22 mouse cellular contexts compared by ENCODE assay signal in the genomic region with DNA sequence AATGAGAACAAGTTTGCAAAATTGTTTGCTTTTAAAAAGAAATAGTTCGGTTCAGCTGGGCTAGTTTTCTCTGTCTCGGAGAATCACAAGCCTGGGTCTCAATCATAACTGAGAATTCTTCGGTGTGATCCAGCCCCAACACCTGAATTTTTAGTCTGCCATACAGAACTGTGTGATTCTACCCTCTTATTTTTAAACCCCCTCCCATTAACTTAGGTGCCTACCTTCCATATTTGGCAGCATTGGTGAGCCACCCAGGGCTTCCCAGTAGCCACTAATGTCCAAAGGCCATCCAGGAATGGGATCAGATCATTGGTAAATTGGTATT. TPM values are rescaled to one million over a fixed set of nuclear protein-coding genes. Genes with fewer than 3 reads are reported as not detected.
A peak's percentile ranks its signal among the peaks of the same experiment; 100 is the strongest.
DNase-seq lines count a peak whose midpoint lies in the region; ATAC-seq and TF ChIP-seq lines count a peak whose summit lies in the region.
"Had no signal": no experiment of that assay in that cellular context is flagged by ENCODE, and none has a peak within 500 bp of the region (broad histone marks: within the 10 kb centered on the region; RNA-seq: fewer than 3 reads in every experiment).

No protein-coding gene starts in this region.

- no peak for TF ChIP-seq CTCF in midbrain, postnatal 0 days (IDR thresholded peaks at IDR 0.05)
- no peak for TF ChIP-seq CTCF in lung, adult 2 months (IDR thresholded peaks at IDR 0.05; ENCODE audit: insufficient read depth, low read length)

- 17% methylated on average over 3 of the region's 3 CpGs for WGBS in hindbrain, embryonic 10.5 days
- 11% methylated on average over 3 of the region's 3 CpGs for whole genome bisulfite sequencing in hindbrain, embryonic 16.5 days
- 18% methylated on average over 3 of the region's 3 CpGs for WGBS in midbrain, embryonic 11.5 days
- WGBS in midbrain, postnatal 0 days = 20% methylated on average over 3 of the region's 3 CpGs
- WGBS in embryonic facial prominence, embryonic 10.5 days = 17% methylated on average over 3 of the region's 3 CpGs
- WGBS in embryonic facial prominence, embryonic 15.5 days = 14% methylated on average over 3 of the region's 3 CpGs
- WGBS in lung, adult 2 months = 23% methylated on average over 3 of the region's 3 CpGs

- no peak overlapping the region for H3K4me3 ChIP-seq in hindbrain, embryonic 10.5 days
- H3K4me3 ChIP-seq in hindbrain, embryonic 16.5 days (ENCODE audit: low read length) = no peak overlapping the region
- H3K4me3 ChIP-seq in midbrain, embryonic 11.5 days (ENCODE audit: low read depth, low read length) = no peak overlapping the region
- no peak overlapping the region for H3K4me3 ChIP-seq in midbrain, postnatal 0 days (ENCODE audit: low read depth, low read length)
- peak overlapping the region; percentile 52; the same call in 1 of the 2 replicates for H3K4me3 ChIP-seq in embryonic facial prominence, embryonic 10.5 days
- H3K4me3 ChIP-seq in embryonic facial prominence, embryonic 15.5 days (replicated peaks) = peak overlapping the region; percentile 43; the same call in 1 of the 2 replicates
- H3K4me3 ChIP-seq in lung, adult 2 months (replicated peaks; ENCODE audit: extremely low read depth, low read depth, low read length) = no peak overlapping the region
- H3K4me3 ChIP-seq: heart, adult 2 months had no signal

- no peak overlapping the region for H3K27ac ChIP-seq in hindbrain, embryonic 10.5 days
- H3K27ac ChIP-seq in hindbrain, embryonic 16.5 days (ENCODE audit: low read depth, low read length) = no peak overlapping the region
- no peak overlapping the region for H3K27ac ChIP-seq in midbrain, embryonic 11.5 days (ENCODE audit: low read depth, low read length)
- no peak overlapping the region for H3K27ac ChIP-seq in midbrain, postnatal 0 days (ENCODE audit: low read depth, low read length)
- no peak overlapping the region for H3K27ac ChIP-seq in embryonic facial prominence, embryonic 10.5 days (replicated peaks)
- no peak overlapping the region for H3K27ac ChIP-seq in embryonic facial prominence, embryonic 15.5 days (replicated peaks)
- H3K27ac ChIP-seq: forebrain, embryonic 12.5 days; heart, adult 2 months; hindbrain, embryonic 12.5 days had no signal

- H3K27me3 ChIP-seq in hindbrain, embryonic 10.5 days (ENCODE audit: insufficient read depth, poor library complexity, severe bottlenecking) = peaks cover 100% of the 10 kb centered on the region
- peaks cover 71% of the 10 kb centered on the region for H3K27me3 ChIP-seq in hindbrain, embryonic 16.5 days (replicated peaks; ENCODE audit: control insufficient read depth, insufficient read depth, low read length)
- H3K27me3 ChIP-seq in midbrain, embryonic 11.5 days (ENCODE audit: control insufficient read depth, insufficient read depth, low read length) = peaks cover 99% of the 10 kb centered on the region
- H3K27me3 ChIP-seq in midbrain, postnatal 0 days (ENCODE audit: insufficient read depth, low read length) = peaks cover 84% of the 10 kb centered on the region
- peaks cover 100% of the 10 kb centered on the region for H3K27me3 ChIP-seq in embryonic facial prominence, embryonic 10.5 days (replicated peaks; ENCODE audit: low read depth, poor library complexity, severe bottlenecking)
- peaks cover 96% of the 10 kb centered on the region for H3K27me3 ChIP-seq in embryonic facial prominence, embryonic 15.5 days
- H3K27me3 ChIP-seq: CH12.LX had no signal

- H3K9me3 ChIP-seq in hindbrain, embryonic 10.5 days = no peaks in the 10 kb centered on the region
- H3K9me3 ChIP-seq in hindbrain, embryonic 16.5 days (ENCODE audit: control insufficient read depth, low read length) = peaks cover 2% of the 10 kb centered on the region; the same call in 1 of the 2 replicates
- no peaks in the 10 kb centered on the region; the same call in 1 of the 2 replicates for H3K9me3 ChIP-seq in midbrain, embryonic 11.5 days (ENCODE audit: control insufficient read depth, low read length)
- no peaks in the 10 kb centered on the region for H3K9me3 ChIP-seq in midbrain, postnatal 0 days (ENCODE audit: low read length)
- no peaks in the 10 kb centered on the region for H3K9me3 ChIP-seq in embryonic facial prominence, embryonic 10.5 days
- H3K9me3 ChIP-seq in embryonic facial prominence, embryonic 15.5 days (replicated peaks) = no peaks in the 10 kb centered on the region
- H3K9me3 ChIP-seq: forebrain, embryonic 12.5 days; hindbrain, embryonic 12.5 days had no signal

- no peak overlapping the region for H3K4me2 ChIP-seq in hindbrain, embryonic 16.5 days (ENCODE audit: low read length)
- H3K4me2 ChIP-seq in midbrain, embryonic 11.5 days = no peak overlapping the region
- no peak overlapping the region for H3K4me2 ChIP-seq in midbrain, postnatal 0 days (ENCODE audit: low read depth, low read length, poor library complexity, severe bottlenecking)
- no peak overlapping the region for H3K4me2 ChIP-seq in embryonic facial prominence, embryonic 15.5 days (replicated peaks)
- H3K4me2 ChIP-seq: forebrain, embryonic 12.5 days; hindbrain, embryonic 12.5 days had no signal

- H3K4me1 ChIP-seq in hindbrain, embryonic 10.5 days (replicated peaks) = peaks cover 24% of the 10 kb centered on the region
- peaks cover 9% of the 10 kb centered on the region for H3K4me1 ChIP-seq in hindbrain, embryonic 16.5 days (ENCODE audit: control insufficient read depth, insufficient read depth, low read depth, low read length)
- peaks cover 5% of the 10 kb centered on the region for H3K4me1 ChIP-seq in midbrain, embryonic 11.5 days (ENCODE audit: control insufficient read depth, insufficient read depth, low read length)
- peaks cover 4% of the 10 kb centered on the region; the same call in 1 of the 2 replicates for H3K4me1 ChIP-seq in midbrain, postnatal 0 days (ENCODE audit: insufficient read depth, low read length)
- H3K4me1 ChIP-seq in embryonic facial prominence, embryonic 10.5 days = peaks cover 23% of the 10 kb centered on the region
- peaks cover 34% of the 10 kb centered on the region for H3K4me1 ChIP-seq in embryonic facial prominence, embryonic 15.5 days
- peaks cover 3% of the 10 kb centered on the region for H3K4me1 ChIP-seq in lung, adult 2 months (ENCODE audit: control insufficient read depth, insufficient read depth, low read length)

- no peak for TF ChIP-seq POLR2A in lung, adult 2 months (IDR thresholded peaks at IDR 0.05; ENCODE audit: borderline replicate concordance, extremely low read depth, low read depth, low read length)

- no peaks in the 10 kb centered on the region for H3K36me3 ChIP-seq in hindbrain, embryonic 10.5 days
- no peaks in the 10 kb centered on the region for H3K36me3 ChIP-seq in hindbrain, embryonic 16.5 days (ENCODE audit: control insufficient read depth, insufficient read depth, low read length)
- H3K36me3 ChIP-seq in midbrain, embryonic 11.5 days (ENCODE audit: control insufficient read depth, insufficient read depth, low read length) = no peaks in the 10 kb centered on the region
- no peaks in the 10 kb centered on the region for H3K36me3 ChIP-seq in midbrain, postnatal 0 days (ENCODE audit: insufficient read depth, low read length)
- no peaks in the 10 kb centered on the region for H3K36me3 ChIP-seq in embryonic facial prominence, embryonic 10.5 days (replicated peaks)
- no peaks in the 10 kb centered on the region for H3K36me3 ChIP-seq in embryonic facial prominence, embryonic 15.5 days
- H3K36me3 ChIP-seq: forebrain, embryonic 12.5 days; hindbrain, embryonic 12.5 days had no signal

- no peak for ATAC-seq in hindbrain, embryonic 16.5 days
- ATAC-seq in midbrain, embryonic 11.5 days (ENCODE audit: low FRiP score) = no peak
- ATAC-seq in midbrain, postnatal 0 days (ENCODE audit: low FRiP score) = no peak
- ATAC-seq in embryonic facial prominence, embryonic 15.5 days (ENCODE audit: insufficient number of reproducible peaks, low FRiP score, low TSS enrichment, low read depth) = no peak
- ATAC-seq: forebrain, postnatal 0 days; intestine, embryonic 16.5 days had no signal

- peak; percentile 12 for DNase-seq in hindbrain, embryonic 10.5 days (ENCODE audit: low spot score)
- DNase-seq in midbrain, embryonic 11.5 days (ENCODE audit: low spot score, missing footprints) = peak; percentile 95
- no peak for DNase-seq in midbrain, postnatal 0 days (ENCODE audit: low spot score)
- DNase-seq in embryonic facial prominence, embryonic 10.5 days (ENCODE audit: low spot score) = no peak
- DNase-seq in lung, adult 2 months = no peak
- DNase-seq: adrenal gland, adult 8-10 months; adrenal gland, postnatal 36 days; cerebellum, adult 2 months; cerebellum, postnatal 10 days; forebrain, postnatal 0 days; gastrocnemius, postnatal 14 days; heart, adult 2 months had no signal

- no peak overlapping the region for H3K9ac ChIP-seq in hindbrain, embryonic 16.5 days (ENCODE audit: low read depth, low read length)
- H3K9ac ChIP-seq in midbrain, embryonic 11.5 days (ENCODE audit: low read length) = no peak overlapping the region
- H3K9ac ChIP-seq in midbrain, postnatal 0 days (replicated peaks; ENCODE audit: low read length, poor library complexity, severe bottlenecking) = no peak overlapping the region
- no peak overlapping the region for H3K9ac ChIP-seq in embryonic facial prominence, embryonic 15.5 days
- H3K9ac ChIP-seq: forebrain, embryonic 12.5 days; forebrain, postnatal 0 days; hindbrain, embryonic 12.5 days had no signal

RNA-seq across cellular contexts. Expression of a gene that starts 2.3 kb away (rescaled TPM):
- 0.27 and 0.60 TPM in 2 replicates for polyA plus RNA-seq in hindbrain, embryonic 10.5 days (2016; fragmentation: Nextera tagmentation; extraction: Ambion mirVana)
- not detected in 2 replicates for polyA plus RNA-seq in hindbrain, embryonic 16.5 days (2015; fragmentation: Nextera tagmentation; extraction: Ambion mirVana)
- not detected in 2 replicates for polyA plus RNA-seq in midbrain, embryonic 11.5 days (2014; fragmentation: Nextera tagmentation; extraction: Ambion mirVana)
- not detected in 2 replicates for total RNA-seq in midbrain, postnatal 0 days (2014; rRNA removed)
- not detected in 2 replicates for polyA plus RNA-seq in midbrain, postnatal 0 days (2015; fragmentation: Nextera tagmentation; extraction: Ambion mirVana)
- polyA plus RNA-seq in embryonic facial prominence, embryonic 10.5 days (2016; fragmentation: Nextera tagmentation; extraction: Ambion mirVana) = 1.7 and 2.3 TPM in 2 replicates
- 1.9 and 2.1 TPM in 2 replicates for polyA plus RNA-seq in embryonic facial prominence, embryonic 15.5 days (2015; fragmentation: Nextera tagmentation; extraction: Ambion mirVana)
- 1.6 TPM in 1 of 2 replicates, not detected in the other for polyA plus RNA-seq in lung, adult 2 months (2012; rRNA removed)
- total RNA-seq: adrenal gland, adult 8-10 months; adrenal gland, postnatal 36 days; CH12.LX; gastrocnemius, adult 18-20 months; gastrocnemius, postnatal 14 days; heart, adult 2 months; heart, postnatal 25 days had no signal
- polyA plus RNA-seq: cerebellum, adult 2 months; forebrain, embryonic 12.5 days; forebrain, postnatal 0 days; gonadal fat pad, adult 2 months; heart, adult 2 months; heart, embryonic 16.5 days; intestine, embryonic 16.5 days had no signal

RNA-seq across cellular contexts. Expression of a gene that starts 43.5 kb away (rescaled TPM):
- polyA plus RNA-seq in hindbrain, embryonic 10.5 days (2016; fragmentation: Nextera tagmentation; extraction: Ambion mirVana) = 10.4 and 11.9 TPM in 2 replicates
- 8.8 TPM in 2 replicates for polyA plus RNA-seq in hindbrain, embryonic 16.5 days (2015; fragmentation: Nextera tagmentation; extraction: Ambion mirVana)
- 11.9 and 13.8 TPM in 2 replicates for polyA plus RNA-seq in midbrain, embryonic 11.5 days (2014; fragmentation: Nextera tagmentation; extraction: Ambion mirVana)
- total RNA-seq in midbrain, postnatal 0 days (2014; rRNA removed) = 7.8 and 8.8 TPM in 2 replicates
- 4.4 and 5.3 TPM in 2 replicates for polyA plus RNA-seq in midbrain, postnatal 0 days (2015; fragmentation: Nextera tagmentation; extraction: Ambion mirVana)
- polyA plus RNA-seq in embryonic facial prominence, embryonic 10.5 days (2016; fragmentation: Nextera tagmentation; extraction: Ambion mirVana) = 12.3 and 12.7 TPM in 2 replicates
- 9.2 and 10.8 TPM in 2 replicates for polyA plus RNA-seq in embryonic facial prominence, embryonic 15.5 days (2015; fragmentation: Nextera tagmentation; extraction: Ambion mirVana)
- 4.3 and 5.5 TPM in 2 replicates for polyA plus RNA-seq in lung, adult 2 months (2012; rRNA removed)

Comparison
In these comparisons a context has a peak if more than half of its experiments do, and no peak if none do; other contexts are left out.
1. DNase-seq: peak in hindbrain, embryonic 10.5 days (single experiment) and midbrain, embryonic 11.5 days (single experiment); none in midbrain, postnatal 0 days (single experiment), embryonic facial prominence, embryonic 10.5 days (single experiment) and lung, adult 2 months (single experiment).
2. H3K4me3 ChIP-seq: peak in embryonic facial prominence, embryonic 10.5 days (single experiment) and embryonic facial prominence, embryonic 15.5 days (single experiment); none in hindbrain, embryonic 10.5 days (single experiment), hindbrain, embryonic 16.5 days (single experiment), midbrain, embryonic 11.5 days (single experiment), midbrain, postnatal 0 days (single experiment) and lung, adult 2 months (single experiment).